Mouse (Mus musculus) liver, adult 2 months (tissue): Measurements from ENCODE around the gene Tdrd3. TPM values are rescaled to one million over a fixed set of nuclear protein-coding genes. Genes with fewer than 3 reads are reported as not detected.

Source experiments
- DNase-seq: peaks from one replicate; pipeline ENCODE4 v3.0.0-alpha.2; 2011; ENCODE audit warnings: low read depth, low spot score; ENCODE audit errors: extremely low read depth
- H3K27ac ChIP-seq: fragments of 200-500 bp; replicated peaks from 2 replicates; pipeline ENCODE4 v1.5.1; 2012; ENCODE audit warnings: low read depth, mild to moderate bottlenecking, control low read depth, inconsistent platforms, low read length; ENCODE audit not compliant: insufficient read depth
- H3K27me3 ChIP-seq: fragments of 200-500 bp; 2 replicates; pipeline ENCODE4 v1.6.1; 2012; ENCODE audit warnings: mild to moderate bottlenecking, moderate library complexity, low read length, inconsistent platforms; ENCODE audit not compliant: control insufficient read depth, insufficient read depth
- H3K36me3 ChIP-seq: fragments of 200-500 bp; 2 replicates; pipeline ENCODE4 v1.6.1; 2012; ENCODE audit warnings: low read length, inconsistent platforms; ENCODE audit not compliant: control insufficient read depth, insufficient read depth
- H3K4me1 ChIP-seq: fragments of 200-500 bp; 2 replicates; pipeline ENCODE4 v1.6.1; 2011; ENCODE audit warnings: low read length; ENCODE audit not compliant: control insufficient read depth, insufficient read depth
- H3K4me3 ChIP-seq: fragments of 200-500 bp; 2 replicates; pipeline ENCODE4 v1.5.1; 2011; ENCODE audit warnings: low read depth, mild to moderate bottlenecking, control low read depth, low read length, moderate library complexity; ENCODE audit not compliant: insufficient read depth
- H3K79me2 ChIP-seq: fragments of 200-500 bp; 2 replicates; pipeline ENCODE4 v1.6.1; 2012; ENCODE audit warnings: inconsistent platforms, mild to moderate bottlenecking, low read length, moderate library complexity; ENCODE audit not compliant: control insufficient read depth, insufficient read depth
- H3K9ac ChIP-seq: fragments of 200-500 bp; 2 replicates; pipeline ENCODE4 v1.6.1; 2012; ENCODE audit warnings: low read depth, mild to moderate bottlenecking, control low read depth, inconsistent platforms, low read length
- CTCF ChIP-seq: fragments of 200-500 bp; IDR thresholded peaks from 2 replicates; pipeline ENCODE4 v1.5.1; 2011; ENCODE audit warnings: low read depth, low read length, control low read depth
- POLR2A ChIP-seq: fragments of 200-500 bp; IDR thresholded peaks from 2 replicates; pipeline ENCODE4 v1.6.1; 2011; ENCODE audit warnings: low read length, control low read depth; ENCODE audit not compliant: insufficient read depth; ENCODE audit errors: extremely low read depth
- WGBS: fragments of 180-500 bp; shearing (Covaris S2); methylation state at CpG from one replicate; pipeline ENCODE4 v1.1.7; 2018; 5-methylcytosine and 5-hydroxymethylcytosine counted together
- polyA plus RNA-seq: library from polyadenylated mRNA; depleted of rRNA; stranded (reverse); fragments of >200 nt; gene quantifications from 2 replicates; pipeline ENCODE4 v1.2.3, GENCODE M21; 2012; rRNA removed
- total RNA-seq: library from RNA; depleted of rRNA; stranded (reverse); fragments of >200 nt; gene quantifications from 2 replicates; pipeline ENCODE4 v1.2.3, GENCODE M21; 2014; rRNA removed

The Tdrd3 gene
- 7.2 and 9.7 TPM in 2 replicates for total RNA-seq
- 0.77 and 1.1 TPM in 2 replicates for polyA plus RNA-seq

- H3K4me3 ChIP-seq, result peak within 1 kb of the TSS; percentile 78
- no peaks in the 10 kb centered on the region for H3K36me3 ChIP-seq
- H3K9ac ChIP-seq, result peak within 1 kb of the TSS; percentile 89
- peaks cover 5% of the 10 kb centered on the region; the same call in 1 of the 2 replicates for H3K79me2 ChIP-seq
- peak; percentile 92 for DNase-seq
- no peaks in the 10 kb centered on the region for H3K27me3 ChIP-seq
- WGBS, result under 1% methylated on average over 85 of the region's 85 CpGs
- peak; percentile 35; the same call in 1 of the 2 replicates for TF ChIP-seq POLR2A
- no peak for TF ChIP-seq CTCF
- peaks cover 4% of the 10 kb centered on the region; the same call in 1 of the 2 replicates for H3K4me1 ChIP-seq
- H3K27ac ChIP-seq, result peak within 1 kb of the TSS; percentile 91
These were observed at the start of gene Tdrd3 for GRCm38 (mm10) chr14:87415808-87416721. Gene Tdrd3, plus strand, starts transcription at chr14:87416639.

- Histone ChIP-seq H3K36me3 (no peaks in the 10 kb centered on the region), H3K27ac (no peak overlapping the region), H3K27me3 (no peaks in the 10 kb centered on the region), H3K4me3 (no peak overlapping the region), H3K9ac (no peak overlapping the region), H3K79me2 (no peaks in the 10 kb centered on the region), H3K4me1 (no peaks in the 10 kb centered on the region)
- TF ChIP-seq POLR2A, result no peak
- TF ChIP-seq CTCF, result no peak
- no peak for DNase-seq
- 44% methylated on average over 3 of the region's 3 CpGs for WGBS
These were observed 49.3 kb upstream of the Tdrd3 start for GRCm38 (mm10) chr14:87367169-87367568.

- Histone ChIP-seq H3K4me3 (no peak overlapping the region), H3K27ac (no peak overlapping the region), H3K36me3 (no peaks in the 10 kb centered on the region), H3K79me2 (no peaks in the 10 kb centered on the region), H3K4me1 (no peaks in the 10 kb centered on the region), H3K9ac (no peak overlapping the region), H3K27me3 (no peaks in the 10 kb centered on the region)
- peak; percentile 30 for DNase-seq
- no peak for TF ChIP-seq POLR2A
- TF ChIP-seq CTCF, result peak; percentile 10; the same call in 1 of the 2 replicates
- WGBS, result 49% methylated on average over 2 of the region's 2 CpGs
These were observed 33.4 kb upstream of the Tdrd3 start for GRCm38 (mm10) chr14:87383041-87383440.

- no peaks in the 10 kb centered on the region for H3K27me3 ChIP-seq
- no peaks in the 10 kb centered on the region for H3K79me2 ChIP-seq
- no peaks in the 10 kb centered on the region for H3K4me1 ChIP-seq
- no peak overlapping the region for H3K4me3 ChIP-seq
- no peak overlapping the region for H3K27ac ChIP-seq
- 88% methylated on average over 7 of the region's 7 CpGs for WGBS
- TF ChIP-seq CTCF (no peak), POLR2A (no peak)
- H3K9ac ChIP-seq, result no peak overlapping the region
- no peaks in the 10 kb centered on the region for H3K36me3 ChIP-seq
- DNase-seq, result no peak
These were observed 31.9 kb upstream of the Tdrd3 start for GRCm38 (mm10) chr14:87384288-87385268.

GRCm38 (mm10) chr14:87393096-87393495 lies 23.3 kb upstream of the Tdrd3 start:
- DNase-seq, result no peak
- Histone ChIP-seq H3K27ac (no peak overlapping the region), H3K27me3 (no peaks in the 10 kb centered on the region), H3K79me2 (no peaks in the 10 kb centered on the region), H3K4me1 (no peaks in the 10 kb centered on the region), H3K36me3 (no peaks in the 10 kb centered on the region), H3K9ac (no peak overlapping the region), H3K4me3 (no peak overlapping the region)
- no peak for TF ChIP-seq POLR2A
- TF ChIP-seq CTCF, result no peak
- WGBS, result 94% methylated on average over 3 of the region's 3 CpGs
